Mouse (Mus musculus) NIH3T3 (cell line): ENCODE measurements around the gene Dapk3.

Experiments
- DNase-seq: peaks from one replicate; pipeline ENCODE4 v3.0.0-alpha.2; 2012; ENCODE audit warnings: low read depth

Dapk3 gene

GRCm38 (mm10) chr10:81240876-81241275 lies 58.1 kb downstream of the Dapk3 start:
- DNase-seq: peak; percentile 86

GRCm38 (mm10) chr10:81242021-81242420 lies 59.2 kb downstream of the Dapk3 start:
- no peak for DNase-seq
